Mouse (Mus musculus) macrophage (primary cell): Measurements from ENCODE around the gene Gga3. TPM values are rescaled to one million over a fixed set of nuclear protein-coding genes. Genes with fewer than 3 reads are reported as not detected.
A peak's percentile ranks its signal among the peaks of the same experiment; 100 is the strongest.

Source experiments
- H3K27ac ChIP-seq: fragments of 350-480 bp; formaldehyde crosslinking; 2 replicates; pipeline ENCODE4 v1.9.0; 2021
- H3K36me3 ChIP-seq: fragments of 350-480 bp; formaldehyde crosslinking; 2 replicates; pipeline ENCODE4 v1.9.0; 2021; ENCODE audit errors: inconsistent target
- H3K4me3 ChIP-seq: fragments of 350-480 bp; formaldehyde crosslinking; 2 replicates; pipeline ENCODE4 v1.9.0; 2021; ENCODE audit errors: inconsistent target
- H3K79me2 ChIP-seq: fragments of 350-480 bp; formaldehyde crosslinking; 2 replicates; pipeline ENCODE4 v1.9.0; 2021; ENCODE audit errors: inconsistent target
- WGBS: methylation state at CpG from one replicate; pipeline ENCODE4 v1.1.7; 2026; ENCODE audit warnings: inconsistent platforms; ENCODE audit not compliant: missing documents; 5-methylcytosine and 5-hydroxymethylcytosine counted together
- polyA plus RNA-seq: library from polyadenylated mRNA; stranded (reverse); fragments of 250-400 nt; gene quantifications from 3 replicates; pipeline ENCODE4 v1.2.4, GENCODE M21; 2018; ENCODE audit warnings: inconsistent platforms

Gga3 gene
- polyA plus RNA-seq, 1 experiment from 2014 or later = 69.3 TPM

GRCm38 (mm10) chr11:115638498-115639409 lies 34.9 kb upstream of the Gga3 start:
- H3K4me3 ChIP-seq = no peak overlapping the region
- no peaks in the 10 kb centered on the region; the same call in 1 of the 2 replicates for H3K79me2 ChIP-seq
- H3K36me3 ChIP-seq = peaks cover 5% of the 10 kb centered on the region; the same call in 1 of the 2 replicates
- peak overlapping the region; percentile 80 for H3K27ac ChIP-seq
- WGBS = 45% methylated on average over 5 of the region's 5 CpGs

GRCm38 (mm10) chr11:115636960-115637359 lies 33.1 kb upstream of the Gga3 start:
- WGBS = 100% methylated on average over 3 of the region's 3 CpGs

GRCm38 (mm10) chr11:115635484-115635883 lies 31.6 kb upstream of the Gga3 start:
- WGBS = 89% methylated on average over 7 of the region's 8 CpGs
- Histone ChIP-seq H3K27ac (no peak overlapping the region), H3K79me2 (no peaks in the 10 kb centered on the region; the same call in 1 of the 2 replicates), H3K4me3 (no peak overlapping the region), H3K36me3 (no peaks in the 10 kb centered on the region)

More at GRCm38 (mm10) chr11:115636960-115637359, 33.1 kb upstream of the Gga3 start:
- no peaks in the 10 kb centered on the region; the same call in 1 of the 2 replicates for H3K79me2 ChIP-seq
- H3K4me3 ChIP-seq = no peak overlapping the region
- no peaks in the 10 kb centered on the region for H3K36me3 ChIP-seq
- H3K27ac ChIP-seq = no peak overlapping the region

- Histone ChIP-seq H3K79me2 (no peaks in the 10 kb centered on the region; the same call in 1 of the 2 replicates), H3K36me3 (no peaks in the 10 kb centered on the region), H3K27ac (no peak overlapping the region), H3K4me3 (no peak overlapping the region)
- 92% methylated on average over 8 of the region's 8 CpGs for WGBS
Observed at GRCm38 (mm10) chr11:115635041-115635440, 31.2 kb upstream of the Gga3 start.

DNA sequence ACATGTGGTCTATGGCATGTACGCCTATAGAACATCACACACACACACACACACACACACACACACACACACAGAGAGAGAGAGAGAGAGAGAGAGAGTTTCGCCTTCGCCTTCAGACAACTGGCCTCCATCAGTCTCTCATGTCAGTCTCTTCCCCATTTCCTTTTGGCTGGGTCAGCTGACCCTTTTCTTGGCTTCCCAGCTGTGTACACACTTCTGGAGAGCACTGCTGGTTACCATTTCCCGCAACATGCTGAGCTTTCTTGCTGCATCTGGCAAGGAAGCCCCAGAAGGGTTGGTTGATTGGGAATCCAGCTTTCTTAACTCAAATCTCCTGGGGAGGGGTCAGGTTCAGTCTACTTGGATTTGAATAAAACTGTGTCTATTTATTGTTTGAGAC lies 30.3 kb upstream of the Gga3 start:
- Histone ChIP-seq H3K79me2 (no peaks in the 10 kb centered on the region; the same call in 1 of the 2 replicates), H3K27ac (peak overlapping the region; percentile 43), H3K36me3 (no peaks in the 10 kb centered on the region), H3K4me3 (no peak overlapping the region)
- WGBS = 68% methylated on average over 4 of the region's 4 CpGs

DNA sequence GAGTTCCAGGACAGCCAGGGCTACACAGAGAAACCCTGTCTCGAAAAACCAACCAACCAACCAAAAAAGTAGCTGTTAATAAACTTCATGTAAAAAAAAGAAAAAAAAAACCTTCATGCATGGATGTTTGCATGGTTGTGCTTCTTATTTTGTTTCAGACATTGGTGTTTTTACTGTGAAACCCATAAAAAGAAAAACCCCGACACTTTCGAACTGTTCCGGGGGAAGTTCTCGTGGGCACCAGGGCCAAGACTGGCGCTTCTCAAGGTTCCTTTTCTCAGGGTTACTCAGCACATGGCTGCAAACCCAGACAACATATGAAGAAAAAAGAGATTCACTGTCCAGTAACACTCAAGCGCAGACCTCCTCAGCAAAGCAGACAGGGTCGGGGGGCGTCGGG lies 29.0 kb upstream of the Gga3 start:
- peaks cover under 1% of the 10 kb centered on the region; the same call in 1 of the 2 replicates for H3K79me2 ChIP-seq
- H3K4me3 ChIP-seq = no peak overlapping the region
- H3K27ac ChIP-seq = peak overlapping the region; percentile 97
- 19% methylated on average over 9 of the region's 10 CpGs for WGBS
- no peaks in the 10 kb centered on the region for H3K36me3 ChIP-seq

DNA sequence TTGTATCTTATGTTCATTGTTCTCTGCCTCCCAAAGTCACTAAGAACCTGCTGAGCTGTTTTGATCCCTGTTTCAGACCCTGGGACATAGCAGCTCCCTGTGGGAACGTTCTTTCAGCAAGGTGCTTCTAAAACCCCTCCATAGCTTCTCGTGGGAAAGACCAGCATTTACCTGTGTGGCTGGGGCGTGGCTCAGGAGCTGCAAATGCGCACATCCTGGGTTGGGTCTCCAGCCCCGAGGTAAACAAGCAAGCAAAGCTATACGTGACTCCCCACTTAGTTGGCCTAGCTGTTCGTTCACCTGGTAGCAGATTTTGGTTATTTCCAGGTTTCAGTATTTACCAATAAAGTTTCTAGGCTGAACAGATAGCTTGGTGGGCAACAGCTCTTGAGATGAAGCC lies 28.4 kb upstream of the Gga3 start:
- no peaks in the 10 kb centered on the region for H3K36me3 ChIP-seq
- H3K79me2 ChIP-seq = peaks cover 7% of the 10 kb centered on the region
- peak overlapping the region; percentile 97 for H3K27ac ChIP-seq
- H3K4me3 ChIP-seq = no peak overlapping the region
- WGBS = 94% methylated on average over 7 of the region's 7 CpGs

DNA sequence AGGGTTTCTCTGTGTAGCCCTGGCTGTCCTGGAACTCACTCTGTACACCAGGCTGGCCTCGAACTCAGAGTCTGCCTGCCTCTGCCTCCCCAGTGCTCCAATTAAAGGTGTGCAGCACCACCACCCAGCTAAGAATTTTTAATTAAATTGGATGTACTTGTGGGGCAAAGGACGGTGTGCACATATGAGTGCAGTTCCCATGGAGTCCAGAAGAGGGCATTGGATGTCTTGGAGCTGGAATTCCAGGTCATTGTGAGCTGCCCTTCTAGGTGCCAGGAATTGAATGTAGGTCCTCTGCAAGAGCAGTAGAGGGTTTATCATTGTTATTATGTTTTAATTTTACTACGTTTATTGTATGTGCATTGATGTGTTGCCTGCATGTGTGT lies 27.6 kb upstream of the Gga3 start:
- Histone ChIP-seq H3K79me2 (peaks cover 14% of the 10 kb centered on the region), H3K4me3 (peak overlapping the region; percentile 5; the same call in 1 of the 2 replicates), H3K27ac (peak overlapping the region; percentile 97), H3K36me3 (no peaks in the 10 kb centered on the region)
- 36% methylated on average over 3 of the region's 3 CpGs for WGBS

- H3K4me3 ChIP-seq = peak overlapping the region; percentile 5; the same call in 1 of the 2 replicates
- peaks cover 21% of the 10 kb centered on the region for H3K79me2 ChIP-seq
- 44% methylated on average over 16 of the region's 16 CpGs for WGBS
- H3K36me3 ChIP-seq = no peaks in the 10 kb centered on the region
- peak overlapping the region; percentile 97 for H3K27ac ChIP-seq
Observed at GRCm38 (mm10) chr11:115630532-115631504, 27.0 kb upstream of the Gga3 start.

DNA sequence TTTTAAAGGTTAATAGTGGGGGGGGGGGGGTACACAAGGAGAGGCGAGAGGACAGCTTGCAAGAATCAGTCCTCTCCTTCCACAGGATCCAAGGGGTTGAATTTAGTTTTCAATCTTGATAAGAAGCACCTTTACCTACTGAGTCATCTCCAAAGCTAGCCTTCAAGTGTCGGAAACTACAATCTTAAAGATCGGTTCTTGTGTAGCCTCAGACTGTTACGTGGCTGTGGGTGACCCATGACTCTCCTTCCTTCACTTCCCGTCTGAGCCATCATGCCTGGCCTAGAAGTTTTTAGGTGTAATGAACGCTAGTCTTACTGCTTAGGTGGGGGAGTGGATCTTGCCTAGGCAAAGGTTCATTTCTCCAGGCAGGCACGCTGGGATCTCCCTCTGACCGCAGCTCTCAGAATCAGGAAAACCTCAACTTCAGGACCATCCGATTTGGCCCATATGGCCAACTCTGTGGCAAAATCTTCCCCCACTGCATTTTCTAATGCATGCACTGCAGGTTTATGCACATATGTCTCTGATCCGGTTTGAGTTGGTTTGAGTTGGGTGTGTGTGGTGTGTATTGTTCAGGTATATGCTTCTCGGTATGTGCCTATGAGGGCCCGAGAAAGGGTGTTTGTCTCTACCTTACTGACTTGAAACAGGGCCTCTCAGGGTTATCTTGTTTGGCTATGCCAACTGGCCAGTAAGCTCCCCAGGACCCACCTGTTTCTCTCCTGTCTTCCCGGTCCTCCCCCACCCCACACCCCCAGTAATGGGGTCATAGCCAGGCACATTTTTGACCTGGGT lies 26.1 kb upstream of the Gga3 start:
- Histone ChIP-seq H3K79me2 (peaks cover 30% of the 10 kb centered on the region), H3K27ac (peak overlapping the region; percentile 97), H3K4me3 (no peak overlapping the region), H3K36me3 (no peaks in the 10 kb centered on the region)
- 87% methylated on average over 12 of the region's 13 CpGs for WGBS

DNA sequence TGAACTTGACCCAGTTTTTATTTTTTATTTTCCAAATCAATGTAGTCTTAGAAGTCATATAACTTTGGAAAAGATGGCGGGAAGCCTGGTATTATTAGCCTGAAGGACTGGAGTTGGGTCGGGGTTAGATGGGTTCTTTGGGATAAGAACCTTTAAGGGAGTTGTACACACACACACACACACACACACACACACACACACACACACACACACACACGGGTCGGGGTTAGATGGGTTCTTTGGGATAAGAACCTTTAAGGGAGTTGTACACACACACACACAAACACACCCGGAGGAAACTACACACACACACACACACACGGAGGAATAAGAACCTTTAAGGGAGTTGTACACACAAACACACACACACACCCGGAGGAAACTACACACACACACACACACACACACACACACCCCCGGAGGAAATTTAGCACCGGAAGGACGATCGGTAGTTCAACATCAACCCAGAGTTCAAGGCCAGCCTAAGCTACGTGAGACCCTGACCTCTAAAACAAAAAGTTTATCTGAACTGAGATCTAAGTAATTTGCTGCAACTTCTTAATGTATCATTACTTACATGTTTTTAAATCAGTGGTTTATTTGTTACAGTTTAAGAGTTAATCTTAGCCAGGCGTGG lies 24.7 kb upstream of the Gga3 start:
- Histone ChIP-seq H3K36me3 (peaks cover 6% of the 10 kb centered on the region), H3K79me2 (peaks cover 44% of the 10 kb centered on the region), H3K27ac (peak overlapping the region; percentile 44), H3K4me3 (peak overlapping the region; percentile 97)
- WGBS = 43% methylated on average over 11 of the region's 13 CpGs

DNA sequence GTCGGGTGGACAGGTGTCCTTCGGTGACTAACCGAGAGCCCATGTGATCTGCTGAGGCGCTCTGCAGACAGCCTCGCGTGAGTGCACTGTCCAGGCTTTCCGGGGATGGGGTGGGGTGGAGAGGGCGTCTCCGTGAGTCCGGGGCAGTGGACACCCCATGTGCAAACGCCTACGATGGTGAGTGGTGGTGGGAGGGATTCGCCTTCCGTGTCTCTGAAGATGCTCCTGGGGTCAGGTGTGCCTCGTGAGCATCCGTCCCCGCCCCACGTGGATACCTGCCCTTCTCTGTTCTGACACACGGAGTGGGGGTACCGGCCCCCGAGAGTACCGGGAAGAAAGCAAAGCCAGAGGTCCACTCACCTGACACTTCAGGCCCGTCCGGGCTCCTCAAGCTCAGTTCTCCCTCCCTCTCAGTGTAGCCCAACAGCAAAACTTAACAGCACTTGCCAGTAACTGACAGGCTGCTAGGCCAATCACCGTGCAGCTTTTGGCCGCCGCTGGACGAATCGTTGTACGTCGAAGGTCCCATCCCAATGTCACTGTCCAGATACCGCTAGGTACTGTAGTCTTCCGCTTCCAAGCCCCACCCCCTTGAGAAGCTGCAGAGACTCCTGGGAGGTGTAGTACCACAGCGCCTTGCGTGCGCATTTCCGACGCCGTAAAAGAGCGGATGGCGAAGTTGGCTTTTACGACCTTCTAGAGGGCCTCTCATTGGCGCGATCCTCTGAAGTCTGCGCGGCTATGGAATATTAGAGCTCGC lies 24.0 kb upstream of the Gga3 start, which contains the start of gene Slc25a19:
Gene Slc25a19, minus strand, starts transcription at position 591 of the 760 bp plus-strand sequence.
- Histone ChIP-seq H3K79me2 (peaks cover 44% of the 10 kb centered on the region), H3K4me3 (peak within 1 kb of the TSS; percentile 97), H3K27ac (peak within 1 kb of the TSS; percentile 54), H3K36me3 (peaks cover 13% of the 10 kb centered on the region)
- under 1% methylated on average over 39 of the region's 47 CpGs for WGBS
